Mouse (Mus musculus) embryonic facial prominence, embryonic 10.5 days (tissue): ENCODE measurements around the gene Ccdc28b. TPM values are rescaled to one million over a fixed set of nuclear protein-coding genes. Genes with fewer than 3 reads are reported as not detected.

Experiments used
- DNase-seq: peaks from one replicate; pipeline ENCODE4 v3.0.0-alpha.2; 2017; ENCODE audit warnings: low spot score
- H3K27ac ChIP-seq: fragments of 300-500 bp; sonication (generic); replicated peaks from 2 replicates; pipeline ENCODE4 v1.5.1; 2016; ENCODE audit warnings: mild to moderate bottlenecking
- H3K27me3 ChIP-seq: fragments of 300-500 bp; sonication (generic); replicated peaks from 2 replicates; pipeline ENCODE4 v1.6.1; 2016; ENCODE audit warnings: low read depth, mild to moderate bottlenecking; ENCODE audit not compliant: poor library complexity, severe bottlenecking
- H3K36me3 ChIP-seq: fragments of 300-500 bp; sonication (generic); replicated peaks from 2 replicates; pipeline ENCODE4 v1.6.1; 2016; ENCODE audit warnings: mild to moderate bottlenecking, moderate library complexity
- H3K4me1 ChIP-seq: fragments of 300-500 bp; sonication (generic); 2 replicates; pipeline ENCODE4 v1.6.1; 2016
- H3K4me3 ChIP-seq: fragments of 300-500 bp; sonication (generic); 2 replicates; pipeline ENCODE4 v1.5.1; 2016; ENCODE audit warnings: mild to moderate bottlenecking, moderate library complexity
- H3K9me3 ChIP-seq: fragments of 300-500 bp; sonication (generic); 2 replicates; pipeline ENCODE4 v1.6.1; 2016; ENCODE audit warnings: mild to moderate bottlenecking
- WGBS: fragments of 180-500 bp; shearing (Covaris S2); methylation state at CpG from one replicate; pipeline ENCODE4 v1.1.7; 2016; 5-methylcytosine and 5-hydroxymethylcytosine counted together
- polyA plus RNA-seq: library from polyadenylated mRNA; unstranded; fragments of >200 nt; fragmentation: Nextera tagmentation; extraction: Ambion mirVana; gene quantifications from 2 replicates; pipeline ENCODE4 v1.2.1, GENCODE M21; 2016

The Ccdc28b gene
- polyA plus RNA-seq, 1 experiment from 2014 or later = 44.1 TPM

- no peak for DNase-seq
- Histone ChIP-seq H3K4me1 (peaks cover 27% of the 10 kb centered on the region), H3K27ac (peak overlapping the region; percentile 93), H3K4me3 (peak overlapping the region; percentile 86), H3K36me3 (peaks cover 67% of the 10 kb centered on the region), H3K27me3 (no peaks in the 10 kb centered on the region), H3K9me3 (no peaks in the 10 kb centered on the region)
- WGBS = 8% methylated on average over 17 of the region's 17 CpGs
Observed at GRCm38 (mm10) chr4:129640101-129640637, 16.4 kb upstream of the Ccdc28b start.

GRCm38 (mm10) chr4:129639221-129639620, 15.5 kb upstream of the Ccdc28b start:
- no peak for DNase-seq
- Histone ChIP-seq H3K9me3 (no peaks in the 10 kb centered on the region), H3K36me3 (peaks cover 67% of the 10 kb centered on the region), H3K27ac (0 out of 2 replicates have a peak overlapping the region, but pooled peaks have one; percentile 93), H3K4me3 (peak overlapping the region; percentile 86), H3K27me3 (no peaks in the 10 kb centered on the region), H3K4me1 (peaks cover 27% of the 10 kb centered on the region)
- WGBS = 90% methylated on average over 15 of the region's 15 CpGs

- WGBS = 94% methylated on average over 6 of the region's 6 CpGs
- Histone ChIP-seq H3K4me1 (peaks cover 7% of the 10 kb centered on the region), H3K36me3 (peaks cover 99% of the 10 kb centered on the region), H3K4me3 (no peak overlapping the region), H3K9me3 (no peaks in the 10 kb centered on the region), H3K27me3 (no peaks in the 10 kb centered on the region), H3K27ac (no peak overlapping the region)
- DNase-seq = no peak
Observed at GRCm38 (mm10) chr4:129633852-129634251, 10.1 kb upstream of the Ccdc28b start.

GRCm38 (mm10) chr4:129631867-129632266, 8.1 kb upstream of the Ccdc28b start:
- H3K9me3 ChIP-seq = no peaks in the 10 kb centered on the region
- WGBS = 94% methylated on average over 12 of the region's 12 CpGs
- H3K36me3 ChIP-seq = peaks cover 100% of the 10 kb centered on the region
- no peaks in the 10 kb centered on the region for H3K4me1 ChIP-seq
- H3K4me3 ChIP-seq = no peak overlapping the region
- H3K27ac ChIP-seq = no peak overlapping the region
- no peaks in the 10 kb centered on the region for H3K27me3 ChIP-seq
- no peak for DNase-seq

GRCm38 (mm10) chr4:129630944-129631343, 7.2 kb upstream of the Ccdc28b start:
- no peak overlapping the region for H3K4me3 ChIP-seq
- DNase-seq = no peak
- H3K4me1 ChIP-seq = no peaks in the 10 kb centered on the region; the same call in 1 of the 2 replicates
- no peaks in the 10 kb centered on the region for H3K27me3 ChIP-seq
- H3K9me3 ChIP-seq = no peaks in the 10 kb centered on the region
- H3K36me3 ChIP-seq = peaks cover 100% of the 10 kb centered on the region
- H3K27ac ChIP-seq = no peak overlapping the region
- WGBS = 91% methylated on average over 4 of the region's 4 CpGs

- no peak overlapping the region for H3K27ac ChIP-seq
- DNase-seq = no peak
- peaks cover 58% of the 10 kb centered on the region for H3K36me3 ChIP-seq
- H3K27me3 ChIP-seq = no peaks in the 10 kb centered on the region
- no peaks in the 10 kb centered on the region for H3K9me3 ChIP-seq
- 79% methylated on average over 6 of the region's 6 CpGs for WGBS
- H3K4me1 ChIP-seq = peaks cover 36% of the 10 kb centered on the region
- no peak overlapping the region for H3K4me3 ChIP-seq
Observed at GRCm38 (mm10) chr4:129626035-129626434, 2.3 kb upstream of the Ccdc28b start.

GRCm38 (mm10) chr4:129625496-129625895, 1.7 kb upstream of the Ccdc28b start:
- H3K36me3 ChIP-seq = peaks cover 58% of the 10 kb centered on the region
- peak overlapping the region; percentile 72 for H3K4me3 ChIP-seq
- H3K9me3 ChIP-seq = no peaks in the 10 kb centered on the region
- no peak for DNase-seq
- WGBS = 45% methylated on average over 4 of the region's 4 CpGs
- peaks cover 40% of the 10 kb centered on the region for H3K4me1 ChIP-seq
- peak overlapping the region; percentile 86 for H3K27ac ChIP-seq
- no peaks in the 10 kb centered on the region for H3K27me3 ChIP-seq

GRCm38 (mm10) chr4:129625029-129625370, 1.3 kb upstream of the Ccdc28b start:
- peaks cover 40% of the 10 kb centered on the region for H3K4me1 ChIP-seq
- no peaks in the 10 kb centered on the region for H3K27me3 ChIP-seq
- DNase-seq = peak; percentile 76
- peaks cover 56% of the 10 kb centered on the region for H3K36me3 ChIP-seq
- no peaks in the 10 kb centered on the region for H3K9me3 ChIP-seq
- H3K27ac ChIP-seq = peak overlapping the region; percentile 86
- peak overlapping the region; percentile 72 for H3K4me3 ChIP-seq
- 1% methylated on average over 6 of the region's 6 CpGs for WGBS

GRCm38 (mm10) chr4:129624281-129625028, 708 bp upstream of the Ccdc28b start:
- Histone ChIP-seq H3K4me3 (peak overlapping the region; percentile 72), H3K27me3 (no peaks in the 10 kb centered on the region), H3K9me3 (no peaks in the 10 kb centered on the region), H3K4me1 (peaks cover 40% of the 10 kb centered on the region), H3K36me3 (peaks cover 50% of the 10 kb centered on the region), H3K27ac (peak overlapping the region; percentile 86)
- DNase-seq = peak; percentile 90
- WGBS = 1% methylated on average over 18 of the region's 18 CpGs

GRCm38 (mm10) chr4:129622803-129623535, 778 bp downstream of the Ccdc28b start:
- no peaks in the 10 kb centered on the region for H3K27me3 ChIP-seq
- no peaks in the 10 kb centered on the region for H3K9me3 ChIP-seq
- DNase-seq = no peak
- 21% methylated on average over 8 of the region's 8 CpGs for WGBS
- H3K27ac ChIP-seq = peak overlapping the region; percentile 86
- H3K4me3 ChIP-seq = peak overlapping the region; percentile 72
- H3K4me1 ChIP-seq = peaks cover 54% of the 10 kb centered on the region
- peaks cover 35% of the 10 kb centered on the region for H3K36me3 ChIP-seq

- Histone ChIP-seq H3K4me3 (peak overlapping the region; percentile 72), H3K27ac (peak overlapping the region; percentile 86; the same call in 1 of the 2 replicates), H3K36me3 (peaks cover 31% of the 10 kb centered on the region), H3K27me3 (no peaks in the 10 kb centered on the region), H3K9me3 (no peaks in the 10 kb centered on the region), H3K4me1 (peaks cover 55% of the 10 kb centered on the region)
- no peak for DNase-seq
- WGBS = 79% methylated on average over 11 of the region's 11 CpGs
Observed at GRCm38 (mm10) chr4:129622120-129622802, 1.5 kb downstream of the Ccdc28b start.

- Histone ChIP-seq H3K36me3 (peaks cover 31% of the 10 kb centered on the region), H3K9me3 (no peaks in the 10 kb centered on the region), H3K4me1 (peaks cover 55% of the 10 kb centered on the region), H3K4me3 (no peak overlapping the region), H3K27me3 (no peaks in the 10 kb centered on the region), H3K27ac (no peak overlapping the region)
- DNase-seq = no peak
- 84% methylated on average over 8 of the region's 8 CpGs for WGBS
Observed at GRCm38 (mm10) chr4:129621283-129621841, 2.4 kb downstream of the Ccdc28b start.
